Mouse (Mus musculus): Measurements from ENCODE around the gene Ptprn. TPM values are rescaled to one million over a fixed set of nuclear protein-coding genes. Genes with fewer than 3 reads are reported as not detected.

Gene Ptprn
- total RNA-seq, 2 experiments from 2014 or later: not detected

Small RNA genes lying within 50 kb of the gene (microRNA-seq; reads per million reads assigned to microRNA genes)
- 0 reads per million in 2 experiments for gene Gm27943 (ENCODE audit: borderline replicate concordance in 2 of 2)

Other genes with a start within 250 kb of the Ptprn start
- 1 to 10 TPM; 5.3 to 6.1 TPM for gene Nhej1, start 139.3 kb downstream of the Ptprn start, total RNA-seq (2021)
- gene Slc23a3, start 130.6 kb downstream of the Ptprn start, total RNA-seq (2021): under 1 TPM in 1 of 2 experiments, not detected in 1; 0.13 TPM
- gene Cnppd1, start 121.8 kb downstream of the Ptprn start, total RNA-seq (2021): 10 to 100 TPM; 12.9 to 13.3 TPM
- 1 to 10 TPM; 7.8 to 9.7 TPM for gene Retreg2, start 121.7 kb downstream of the Ptprn start, total RNA-seq (2021)
- 10 to 100 TPM; 12.8 to 16.8 TPM for gene Zfand2b, start 95.9 kb downstream of the Ptprn start, total RNA-seq (2021)
- gene Abcb6, start 84.1 kb downstream of the Ptprn start, total RNA-seq (2021): 10 to 100 TPM; 23.5 to 31.0 TPM
- gene Ankzf1, start 72.4 kb downstream of the Ptprn start, total RNA-seq (2021): 1 to 10 TPM; 4.3 to 5.0 TPM
- 10 to 100 TPM; 85.5 to 88.1 TPM for gene Atg9a, start 72.3 kb downstream of the Ptprn start, total RNA-seq (2021)
- 1 to 10 TPM; 1.9 to 2.7 TPM for gene Glb1l, start 53.7 kb downstream of the Ptprn start, total RNA-seq (2021)
- gene Stk16, start 53.7 kb downstream of the Ptprn start, total RNA-seq (2021): 10 to 100 TPM; 23.1 to 26.0 TPM
- gene Tuba4a, start 44.6 kb downstream of the Ptprn start, total RNA-seq (2021): 100 to 1,000 TPM; 749 to 982 TPM
- not detected for gene A630095N17Rik, start 32.4 kb downstream of the Ptprn start, total RNA-seq (2021)
- gene Dnajb2, start 28.1 kb downstream of the Ptprn start, total RNA-seq (2021): 10 to 100 TPM; 58.4 to 60.9 TPM
- gene Resp18, start 13.9 kb upstream of the Ptprn start, total RNA-seq (2021): not detected
- 10 to 100 TPM; 46.1 to 51.4 TPM for gene Dnpep, start 53.5 kb upstream of the Ptprn start, total RNA-seq (2021)
- 1,000 to 10,000 TPM; 1,914 to 2,104 TPM for gene Des, start 95.8 kb upstream of the Ptprn start, total RNA-seq (2021)
- gene Speg, start 110.8 kb upstream of the Ptprn start, total RNA-seq (2021): 100 to 1,000 TPM; 200 to 244 TPM
- 10 to 100 TPM; 32.0 to 37.2 TPM for gene Gmppa, start 171.4 kb upstream of the Ptprn start, total RNA-seq (2021)
- gene Asic4, start 185.9 kb upstream of the Ptprn start, total RNA-seq (2021): not detected
- 1 to 10 TPM; 5.5 to 7.9 TPM for gene Chpf, start 214.8 kb upstream of the Ptprn start, total RNA-seq (2021)
- gene Tmem198, start 215.0 kb upstream of the Ptprn start, total RNA-seq (2021): under 1 TPM; 0.36 to 0.43 TPM
- gene Obsl1, start 241.9 kb upstream of the Ptprn start, total RNA-seq (2021): 10 to 100 TPM; 37.7 to 52.8 TPM
- 1 to 10 TPM; 3.8 to 4.1 TPM for gene Inha, start 242.6 kb upstream of the Ptprn start, total RNA-seq (2021)

All from gastrocnemius, postnatal 25 days (tissue).